Mouse (Mus musculus) hindbrain, embryonic 12.5 days (tissue): ENCODE measurements around the gene Myo18a. TPM values are rescaled to one million over a fixed set of nuclear protein-coding genes. Genes with fewer than 3 reads are reported as not detected.
A peak's percentile ranks its signal among the peaks of the same experiment; 100 is the strongest.

ENCODE experiments used
- ATAC-seq: fragments of 200-750 bp; cut with Nextera tagmentation; 2 replicates; pipeline ENCODE4 v1.8.0; 2017; ENCODE audit warnings: moderate TSS enrichment; ENCODE audit not compliant: low FRiP score
- H3K27ac ChIP-seq: fragments of 300-500 bp; sonication (generic); 2 replicates; pipeline ENCODE4 v1.5.1; 2016; ENCODE audit warnings: mild to moderate bottlenecking
- H3K27me3 ChIP-seq: fragments of 300-500 bp; sonication (generic); 2 replicates; pipeline ENCODE4 v1.6.1; 2016; ENCODE audit warnings: mild to moderate bottlenecking
- H3K36me3 ChIP-seq: fragments of 300-500 bp; sonication (generic); 2 replicates; pipeline ENCODE4 v1.6.1; 2016; ENCODE audit warnings: mild to moderate bottlenecking
- H3K4me1 ChIP-seq: fragments of 300-500 bp; sonication (generic); 2 replicates; pipeline ENCODE4 v1.6.1; 2016
- H3K4me2 ChIP-seq: fragments of 300-500 bp; sonication (generic); replicated peaks from 2 replicates; pipeline ENCODE4 v1.6.1; 2016; ENCODE audit warnings: mild to moderate bottlenecking
- H3K4me3 ChIP-seq: fragments of 300-500 bp; sonication (generic); 2 replicates; pipeline ENCODE4 v1.5.1; 2016; ENCODE audit warnings: mild to moderate bottlenecking
- H3K9ac ChIP-seq: fragments of 300-500 bp; sonication (generic); 2 replicates; pipeline ENCODE4 v1.6.1; 2016; ENCODE audit warnings: mild to moderate bottlenecking, moderate library complexity
- H3K9me3 ChIP-seq: fragments of 300-500 bp; sonication (generic); replicated peaks from 2 replicates; pipeline ENCODE4 v1.6.1; 2016; ENCODE audit warnings: mild to moderate bottlenecking
- WGBS: fragments of 180-500 bp; shearing (Covaris S2); methylation state at CpG from one replicate; pipeline ENCODE4 v1.1.7; 2016; 5-methylcytosine and 5-hydroxymethylcytosine counted together
- polyA plus RNA-seq: library from polyadenylated mRNA; unstranded; fragments of >200 nt; fragmentation: Nextera tagmentation; extraction: Ambion mirVana; gene quantifications from 2 replicates; pipeline ENCODE4 v1.2.1, GENCODE M21; 2016

Gene Myo18a
- polyA plus RNA-seq, 1 experiment from 2014 or later, result 55.9 TPM

- no peak overlapping the region for H3K9ac ChIP-seq
- no peak overlapping the region for H3K4me2 ChIP-seq
- no peak for ATAC-seq
- H3K36me3 ChIP-seq, result no peaks in the 10 kb centered on the region
- 90% methylated on average over 5 of the region's 5 CpGs for whole genome bisulfite sequencing
- no peaks in the 10 kb centered on the region for H3K9me3 ChIP-seq
- H3K27ac ChIP-seq, result no peak overlapping the region
- no peak overlapping the region for H3K4me3 ChIP-seq
- H3K27me3 ChIP-seq, result no peaks in the 10 kb centered on the region
- peaks cover 57% of the 10 kb centered on the region for H3K4me1 ChIP-seq
Observed at GRCm38 (mm10) chr11:77789512-77789911, 26.5 kb downstream of the Myo18a start.

DNA sequence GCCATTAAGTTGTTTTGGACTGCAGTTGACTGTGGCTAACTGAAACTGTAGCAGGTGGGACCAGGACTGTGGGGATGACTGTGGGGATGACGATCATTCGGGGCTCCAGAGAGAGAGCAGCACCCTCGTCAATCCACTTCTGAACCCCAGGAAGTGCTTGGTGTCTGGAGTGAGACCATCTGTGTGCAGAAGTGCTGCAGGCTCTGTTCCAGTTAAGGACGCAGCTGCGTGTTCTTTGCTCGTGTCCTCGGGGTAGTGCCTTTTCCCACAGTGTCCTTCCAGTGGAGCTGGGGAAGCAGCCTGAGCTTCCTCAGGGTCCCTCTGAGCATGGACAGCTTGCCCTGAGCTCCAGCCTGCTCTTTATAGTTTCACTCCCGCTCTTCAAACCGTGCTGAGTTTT lies 27.2 kb downstream of the Myo18a start:
- 40% methylated on average over 9 of the region's 9 CpGs for WGBS
- no peaks in the 10 kb centered on the region for H3K9me3 ChIP-seq
- no peak overlapping the region for H3K4me2 ChIP-seq
- H3K27me3 ChIP-seq, result no peaks in the 10 kb centered on the region
- no peak overlapping the region for H3K4me3 ChIP-seq
- peak overlapping the region; percentile 82 for H3K27ac ChIP-seq
- no peak for ATAC-seq
- peaks cover 52% of the 10 kb centered on the region for H3K4me1 ChIP-seq
- H3K36me3 ChIP-seq, result no peaks in the 10 kb centered on the region
- no peak overlapping the region for H3K9ac ChIP-seq

DNA sequence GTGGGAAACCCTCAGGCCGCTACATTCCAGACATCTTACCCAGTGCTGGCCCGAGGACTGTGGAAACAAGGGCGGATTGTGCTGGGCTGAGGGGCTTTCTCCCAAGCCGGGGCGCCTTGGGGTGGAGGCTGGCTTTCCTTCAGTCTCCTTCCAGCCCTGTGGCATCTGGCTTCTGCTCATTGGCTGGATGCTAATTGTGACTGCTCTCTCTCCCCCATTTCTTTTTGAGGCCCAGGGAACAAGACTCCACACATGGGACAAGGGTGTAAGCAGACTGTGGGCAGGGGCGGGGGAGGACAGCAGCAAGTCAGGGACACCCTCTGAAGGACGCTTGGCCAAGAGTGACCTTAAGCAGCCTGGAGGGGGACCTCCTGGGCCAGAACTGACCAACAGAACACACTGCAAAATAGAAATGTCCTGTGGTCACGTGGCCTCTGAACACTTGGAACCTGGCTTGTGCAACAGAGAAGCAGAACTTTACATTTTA lies 28.2 kb downstream of the Myo18a start:
- peak overlapping the region; percentile 82 for H3K27ac ChIP-seq
- H3K27me3 ChIP-seq, result no peaks in the 10 kb centered on the region
- no peak overlapping the region for H3K4me3 ChIP-seq
- peaks cover 42% of the 10 kb centered on the region for H3K4me1 ChIP-seq
- 0 out of 2 replicates have a peak overlapping the region, but pooled peaks have one; percentile 18 for H3K9ac ChIP-seq
- 0 out of 2 replicates have a peak overlapping the region, but pooled peaks have one; percentile 11 for H3K4me2 ChIP-seq
- WGBS, result 29% methylated on average over 8 of the region's 8 CpGs
- H3K36me3 ChIP-seq, result no peaks in the 10 kb centered on the region
- H3K9me3 ChIP-seq, result no peaks in the 10 kb centered on the region
- peak; percentile 46; the same call in 1 of the 2 replicates for ATAC-seq

GRCm38 (mm10) chr11:77791752-77792565 lies 28.9 kb downstream of the Myo18a start:
- WGBS, result 57% methylated on average over 12 of the region's 12 CpGs
- Histone ChIP-seq H3K9ac (peak overlapping the region; percentile 10; the same call in 1 of the 2 replicates), H3K4me3 (no peak overlapping the region), H3K36me3 (no peaks in the 10 kb centered on the region), H3K9me3 (no peaks in the 10 kb centered on the region), H3K4me1 (peaks cover 38% of the 10 kb centered on the region), H3K27ac (peak overlapping the region; percentile 82), H3K27me3 (no peaks in the 10 kb centered on the region), H3K4me2 (0 out of 2 replicates have a peak overlapping the region, but pooled peaks have one; percentile 11)
- no peak for ATAC-seq

DNA sequence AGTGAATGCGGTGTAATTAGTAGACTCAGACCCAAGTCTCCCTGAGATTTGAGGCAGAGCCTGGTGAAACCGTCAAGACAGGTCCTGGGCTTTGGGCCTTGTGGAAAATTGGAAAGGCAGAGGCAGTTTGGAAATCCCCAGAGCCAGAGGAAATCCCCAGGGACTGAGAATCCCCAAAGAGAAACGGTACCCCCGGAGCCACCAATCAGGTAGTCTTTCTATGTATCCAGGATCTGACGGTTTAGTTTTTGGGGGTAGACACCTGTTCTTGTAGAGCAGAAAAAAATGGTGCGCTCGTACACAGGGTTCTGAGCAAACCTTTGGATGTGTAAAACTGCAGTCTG lies 29.5 kb downstream of the Myo18a start:
- H3K4me1 ChIP-seq, result peaks cover 38% of the 10 kb centered on the region
- WGBS, result 74% methylated on average over 7 of the region's 7 CpGs
- H3K27ac ChIP-seq, result peak overlapping the region; percentile 82; the same call in 1 of the 2 replicates
- H3K27me3 ChIP-seq, result no peaks in the 10 kb centered on the region
- H3K4me2 ChIP-seq, result peak overlapping the region; percentile 77; the same call in 1 of the 2 replicates
- no peak overlapping the region for H3K4me3 ChIP-seq
- no peak overlapping the region for H3K9ac ChIP-seq
- H3K9me3 ChIP-seq, result no peaks in the 10 kb centered on the region
- no peak for ATAC-seq
- H3K36me3 ChIP-seq, result no peaks in the 10 kb centered on the region

GRCm38 (mm10) chr11:77793238-77793930 lies 30.3 kb downstream of the Myo18a start:
- Histone ChIP-seq H3K36me3 (no peaks in the 10 kb centered on the region), H3K4me3 (peak overlapping the region; percentile 43), H3K9me3 (no peaks in the 10 kb centered on the region), H3K9ac (peak overlapping the region; percentile 59), H3K4me1 (peaks cover 38% of the 10 kb centered on the region), H3K27ac (peak overlapping the region; percentile 40; the same call in 1 of the 2 replicates), H3K4me2 (peak overlapping the region; percentile 77), H3K27me3 (no peaks in the 10 kb centered on the region)
- WGBS, result 6% methylated on average over 19 of the region's 19 CpGs
- peak; percentile 82 for ATAC-seq

DNA sequence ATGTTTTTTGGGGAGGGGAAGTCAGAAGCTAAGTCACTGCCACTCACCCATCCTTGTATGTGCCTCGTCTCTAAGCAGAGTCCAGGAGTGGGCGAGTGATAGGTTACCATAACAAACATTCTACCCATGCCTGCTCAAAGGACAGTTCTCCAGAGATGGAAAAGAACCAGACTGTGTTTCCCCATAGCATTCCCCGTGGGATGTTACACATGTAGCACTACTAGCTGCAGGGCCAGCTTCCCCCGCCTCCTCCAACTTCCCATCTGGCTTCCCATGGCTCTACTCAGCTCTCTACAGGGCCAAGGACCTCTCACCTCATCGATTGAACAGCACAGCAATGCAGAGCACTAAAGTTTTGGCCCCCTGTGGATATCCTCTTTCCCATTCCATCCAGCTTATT lies 32.2 kb downstream of the Myo18a start:
- no peak for ATAC-seq
- no peak overlapping the region for H3K27ac ChIP-seq
- WGBS, result 78% methylated on average over 5 of the region's 5 CpGs

DNA sequence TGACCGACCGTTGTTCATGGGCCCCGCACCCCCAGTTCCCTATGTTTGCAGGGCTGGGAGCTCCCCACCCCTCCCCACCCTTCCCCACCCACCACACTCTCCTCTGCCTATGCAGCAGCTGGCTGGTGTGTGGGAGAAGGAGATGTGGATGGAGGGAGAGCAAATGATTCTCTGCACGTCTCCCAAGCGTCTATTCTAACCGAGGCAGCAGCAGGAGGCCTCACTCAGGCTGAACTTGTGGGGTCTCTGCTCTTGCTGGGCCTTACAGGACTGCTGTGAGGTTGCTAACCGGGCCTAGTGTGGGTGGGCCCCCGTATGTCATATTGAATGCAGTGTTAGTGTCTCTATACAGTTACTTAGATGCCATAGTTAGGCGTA lies 37.4 kb downstream of the Myo18a start:
- Histone ChIP-seq H3K36me3 (no peaks in the 10 kb centered on the region), H3K9me3 (no peaks in the 10 kb centered on the region), H3K4me2 (no peak overlapping the region), H3K27ac (peak overlapping the region; percentile 19; the same call in 1 of the 2 replicates), H3K27me3 (no peaks in the 10 kb centered on the region), H3K4me1 (peaks cover 18% of the 10 kb centered on the region), H3K9ac (no peak overlapping the region), H3K4me3 (no peak overlapping the region)
- 67% methylated on average over 9 of the region's 9 CpGs for WGBS
- no peak for ATAC-seq

More for the DNA sequence above, 32.2 kb downstream of the Myo18a start:
- no peak overlapping the region for H3K9ac ChIP-seq
- H3K9me3 ChIP-seq, result no peaks in the 10 kb centered on the region
- peaks cover 34% of the 10 kb centered on the region for H3K4me1 ChIP-seq
- no peak overlapping the region for H3K4me2 ChIP-seq
- no peaks in the 10 kb centered on the region for H3K36me3 ChIP-seq
- no peak overlapping the region for H3K4me3 ChIP-seq
- H3K27me3 ChIP-seq, result no peaks in the 10 kb centered on the region

DNA sequence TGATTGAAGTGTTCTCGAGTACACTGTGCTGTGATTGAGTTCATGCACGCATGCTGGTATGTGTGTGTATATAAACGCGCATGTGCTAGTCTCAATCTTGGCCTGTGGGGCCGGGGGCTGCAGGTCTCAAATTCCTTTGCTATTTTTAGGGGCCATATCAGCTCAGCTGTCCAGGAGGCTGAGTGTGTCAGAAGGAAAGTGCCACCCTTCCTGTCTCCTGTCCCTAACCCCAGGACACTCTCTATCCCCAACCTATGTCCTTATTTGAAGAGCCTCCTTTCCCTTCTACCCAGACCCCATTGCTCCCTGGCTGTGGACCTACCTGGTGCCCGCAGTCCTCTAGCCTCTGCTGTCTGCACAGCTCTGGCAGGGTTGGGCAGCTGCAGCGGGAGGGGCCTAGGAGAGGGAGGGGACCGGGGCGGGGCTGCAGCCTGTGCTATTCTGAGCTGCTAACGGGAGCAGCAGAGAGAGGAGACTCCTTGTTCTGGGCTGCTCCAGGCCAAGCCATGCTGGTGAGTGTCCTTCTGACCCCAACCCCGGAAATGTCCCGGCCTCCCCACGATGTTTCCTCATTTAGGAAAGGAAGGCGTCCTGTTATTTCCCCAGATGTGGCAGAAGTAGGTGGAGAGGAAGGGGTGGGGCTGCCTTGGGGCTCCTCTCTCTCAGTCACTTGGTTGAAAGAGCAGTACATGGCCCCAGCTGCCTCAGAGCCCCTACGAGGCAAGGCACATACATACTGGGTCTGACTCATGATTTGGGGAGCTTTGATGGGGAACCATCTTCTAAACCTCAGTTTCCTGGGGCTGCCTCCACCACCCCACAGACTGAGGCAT lies 38.0 kb downstream of the Myo18a start:
- Histone ChIP-seq H3K36me3 (no peaks in the 10 kb centered on the region), H3K4me2 (no peak overlapping the region; the same call in 1 of the 2 replicates), H3K9ac (peak overlapping the region; percentile 39), H3K27me3 (no peaks in the 10 kb centered on the region), H3K9me3 (no peaks in the 10 kb centered on the region), H3K27ac (peak overlapping the region; percentile 30; the same call in 1 of the 2 replicates), H3K4me1 (peaks cover 18% of the 10 kb centered on the region), H3K4me3 (no peak overlapping the region)
- peak; percentile 48; the same call in 1 of the 2 replicates for ATAC-seq
- 29% methylated on average over 14 of the region's 15 CpGs for WGBS

DNA sequence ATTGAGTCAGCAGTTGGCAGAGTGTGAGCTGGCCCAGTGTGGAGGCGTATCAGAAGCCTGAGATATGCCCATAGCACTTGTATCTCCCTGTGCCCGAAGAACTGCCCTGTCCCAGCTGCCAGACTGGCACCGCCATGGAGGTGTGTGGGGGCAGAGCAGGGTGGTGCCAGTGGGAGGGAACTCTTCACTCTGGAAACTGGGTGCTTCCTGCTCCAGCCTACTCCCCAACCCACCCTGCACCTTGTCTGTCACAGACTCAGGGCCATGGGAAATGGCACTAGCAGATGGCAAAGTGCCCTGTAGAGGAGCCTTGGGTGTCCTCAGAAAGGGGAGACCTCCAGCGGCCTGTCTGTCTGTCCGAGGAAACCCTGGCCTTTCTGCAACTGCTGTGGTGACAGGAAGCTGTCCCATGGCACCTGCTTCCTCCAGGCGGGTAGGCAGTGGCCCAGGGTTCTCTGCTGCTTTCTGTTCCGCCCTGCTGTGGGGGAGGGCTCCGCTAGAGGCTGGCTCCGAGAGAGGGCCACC lies 39.4 kb downstream of the Myo18a start:
- Histone ChIP-seq H3K9me3 (no peaks in the 10 kb centered on the region), H3K4me1 (peaks cover 18% of the 10 kb centered on the region), H3K36me3 (no peaks in the 10 kb centered on the region), H3K27ac (no peak overlapping the region), H3K27me3 (no peaks in the 10 kb centered on the region), H3K4me2 (no peak overlapping the region), H3K9ac (no peak overlapping the region), H3K4me3 (no peak overlapping the region)
- ATAC-seq, result no peak
- 79% methylated on average over 9 of the region's 9 CpGs for WGBS

DNA sequence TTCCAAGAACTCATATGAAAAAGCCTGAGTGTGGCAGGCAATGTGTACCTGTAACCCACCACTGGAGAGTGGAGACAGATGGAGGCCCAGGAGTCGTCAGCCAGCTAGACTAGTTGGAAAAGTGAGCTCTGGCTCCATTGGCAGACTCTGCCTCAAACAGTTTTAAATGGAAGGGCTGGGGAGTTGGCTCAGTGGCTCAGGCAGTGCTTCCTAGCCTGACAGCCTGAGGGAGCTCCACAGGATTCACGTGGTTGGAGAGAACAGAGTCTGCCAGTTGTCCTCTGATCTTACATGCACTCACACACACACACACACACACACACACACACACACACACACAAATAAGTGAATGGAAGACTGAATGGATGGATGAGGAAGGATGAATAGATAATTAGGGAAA lies 43.2 kb downstream of the Myo18a start:
- Histone ChIP-seq H3K9me3 (no peaks in the 10 kb centered on the region), H3K9ac (no peak overlapping the region), H3K27me3 (no peaks in the 10 kb centered on the region), H3K36me3 (no peaks in the 10 kb centered on the region), H3K4me2 (no peak overlapping the region), H3K27ac (no peak overlapping the region), H3K4me3 (no peak overlapping the region), H3K4me1 (peaks cover 33% of the 10 kb centered on the region)
- no peak for ATAC-seq
- WGBS, result 20% methylated on average over 2 of the region's 2 CpGs
